Mouse (Mus musculus) heart, postnatal 36 days (tissue): ENCODE results near the gene Myo1c. TPM values are rescaled to one million over a fixed set of nuclear protein-coding genes. Genes with fewer than 3 reads are reported as not detected.
A peak's percentile ranks its signal among the peaks of the same experiment; 100 is the strongest.

ENCODE experiments used
- DNase-seq, 2 experiments: peaks; one replicate each; pipeline ENCODE4 v3.0.0; 2021 to 2022
- intact Hi-C: fragments of 180-260 bp; cut with DNase I; formaldehyde crosslinking; loops from one replicate; pipeline ENCODE4 v1.15.1; 2025
- total RNA-seq, 2 experiments: library from RNA; stranded (reverse); gene quantifications; 2 replicates each; pipeline ENCODE4 v1.2.3; 2021

Myo1c gene
- total RNA-seq, 2 experiments from 2014 or later = 110 to 122 TPM

DNA sequence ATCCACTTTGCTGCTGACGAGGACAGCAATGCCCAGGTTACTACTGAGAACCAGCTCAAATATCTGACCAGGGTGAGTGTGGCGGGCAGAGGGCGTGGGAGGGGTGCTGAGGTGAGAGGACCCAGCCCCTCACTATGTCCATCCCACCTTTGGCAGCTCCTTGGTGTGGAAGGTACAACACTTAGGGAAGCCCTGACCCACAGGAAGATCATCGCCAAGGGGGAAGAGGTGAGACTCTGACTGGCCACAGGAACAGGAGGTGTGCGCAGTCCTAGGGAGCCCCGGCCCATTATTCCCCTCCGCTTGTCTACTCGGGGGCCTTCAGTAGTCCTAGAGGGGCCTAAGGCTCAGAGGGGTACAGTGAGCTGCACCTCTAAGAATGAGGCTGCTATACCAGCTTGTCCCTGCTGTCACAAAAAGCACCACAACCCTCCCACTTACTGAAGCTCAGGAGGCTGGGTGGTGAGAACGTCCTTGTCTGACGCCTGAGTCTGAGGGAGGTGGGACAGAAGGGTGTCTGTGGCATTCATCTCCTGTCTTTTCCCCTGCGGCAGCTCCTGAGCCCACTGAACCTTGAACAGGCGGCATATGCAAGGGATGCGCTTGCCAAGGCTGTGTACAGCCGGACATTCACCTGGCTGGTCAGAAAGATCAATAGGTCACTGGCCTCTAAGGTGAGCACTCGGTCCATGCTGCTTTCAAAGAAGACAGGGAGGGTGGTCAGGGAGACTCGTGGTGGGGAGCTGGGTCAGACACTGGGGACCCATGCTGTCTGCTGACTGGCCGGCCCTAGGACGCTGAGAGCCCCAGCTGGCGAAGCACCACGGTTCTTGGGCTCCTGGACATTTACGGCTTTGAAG is 10.9 kb downstream of the Myo1c start:
- DNase-seq = no peak
- intact Hi-C loops = no loop called here

DNA sequence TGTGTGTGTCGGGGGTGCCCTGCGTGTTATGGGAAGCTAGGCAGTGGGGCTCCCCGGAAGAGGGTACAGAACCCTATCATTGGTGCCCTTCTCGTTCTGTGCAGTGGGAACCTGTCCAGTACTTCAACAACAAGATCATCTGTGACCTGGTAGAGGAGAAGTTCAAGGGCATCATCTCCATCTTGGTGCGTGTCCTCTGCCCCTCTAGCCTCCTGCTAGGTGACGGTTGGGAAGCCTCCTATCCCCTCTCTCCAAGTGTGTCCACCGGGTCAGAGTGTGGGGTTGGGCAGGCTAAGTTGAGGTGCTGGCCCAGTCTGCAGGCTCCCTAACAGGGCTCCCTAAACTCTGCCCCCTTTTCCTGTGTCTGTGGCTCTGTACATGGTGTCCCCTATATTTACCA is 11.8 kb downstream of the Myo1c start:
- intact Hi-C loops = no loop called here
- DNase-seq = no peak

DNA sequence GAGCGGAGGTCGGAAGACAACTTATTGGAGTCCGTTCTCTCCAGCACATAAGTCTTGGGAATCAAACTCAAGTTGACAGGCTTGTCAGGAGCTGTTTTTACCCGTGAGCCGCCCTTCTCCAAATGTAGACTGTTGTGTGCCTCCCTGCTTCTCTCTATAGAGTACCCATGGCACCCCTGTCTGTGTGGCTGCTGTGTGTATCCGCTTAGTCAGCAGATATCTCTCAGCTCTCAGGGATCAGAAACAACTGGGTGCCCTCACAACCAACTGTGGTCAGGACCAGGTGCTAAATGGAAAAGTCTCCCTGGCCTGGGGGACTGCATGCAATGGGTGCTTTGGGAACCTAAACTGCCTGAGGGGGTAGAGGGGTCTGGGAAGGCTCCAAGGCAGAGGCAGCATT is 16.0 kb downstream of the Myo1c start:
- no peak for DNase-seq
- intact Hi-C loops = no loop called here

DNA sequence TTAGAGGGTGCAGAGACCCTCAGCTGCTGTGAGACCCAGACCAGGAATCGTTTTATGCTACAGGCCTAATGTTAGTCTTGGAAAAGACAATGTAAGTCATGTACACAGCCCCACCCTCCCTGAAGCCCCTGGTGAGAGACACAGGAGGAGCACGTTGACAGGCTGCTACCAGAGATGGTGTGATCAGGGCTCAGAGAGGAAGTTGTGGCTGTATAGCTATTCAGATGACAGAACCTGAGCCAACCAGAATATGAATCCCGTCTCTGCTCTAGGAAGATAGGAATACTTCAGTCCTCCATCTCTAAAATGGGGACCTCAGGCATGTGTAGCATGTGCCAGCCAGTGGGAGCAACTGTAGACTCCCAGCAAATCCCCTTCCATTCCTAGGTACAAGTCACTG is 18.3 kb downstream of the Myo1c start:
- intact Hi-C loops = no loop called here
- DNase-seq = no peak

DNA sequence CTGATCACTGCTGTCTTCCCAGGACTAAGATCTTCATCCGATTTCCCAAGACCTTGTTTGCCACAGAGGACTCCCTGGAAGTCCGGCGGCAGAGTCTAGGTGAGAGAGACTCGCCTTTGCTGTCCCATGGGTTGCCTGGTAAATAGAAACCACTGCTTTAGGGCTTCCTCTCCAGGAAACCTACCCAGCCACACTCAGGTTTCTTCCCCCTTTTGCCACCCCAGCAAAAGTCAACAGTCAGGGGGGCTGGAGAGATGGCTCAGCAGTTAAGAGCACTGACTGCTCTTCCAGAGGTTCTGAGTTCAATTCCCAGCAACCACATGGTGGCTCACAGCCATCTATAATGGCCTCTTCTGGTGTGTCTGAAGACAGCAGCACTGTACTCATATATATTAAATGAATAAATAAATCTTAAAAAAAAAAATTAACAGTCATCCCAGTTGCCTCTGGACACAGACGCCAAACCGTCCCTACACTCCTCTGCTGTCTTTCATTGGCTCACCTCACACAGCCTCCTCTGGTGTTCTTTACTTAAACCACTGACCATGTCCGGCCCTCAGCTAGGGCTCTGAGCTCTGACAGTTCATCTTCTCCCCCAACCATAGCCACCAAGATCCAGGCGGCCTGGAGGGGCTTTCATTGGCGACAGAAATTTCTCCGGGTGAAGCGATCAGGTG is 19.0 kb downstream of the Myo1c start:
- intact Hi-C loops = no loop called here
- DNase-seq = no peak

DNA sequence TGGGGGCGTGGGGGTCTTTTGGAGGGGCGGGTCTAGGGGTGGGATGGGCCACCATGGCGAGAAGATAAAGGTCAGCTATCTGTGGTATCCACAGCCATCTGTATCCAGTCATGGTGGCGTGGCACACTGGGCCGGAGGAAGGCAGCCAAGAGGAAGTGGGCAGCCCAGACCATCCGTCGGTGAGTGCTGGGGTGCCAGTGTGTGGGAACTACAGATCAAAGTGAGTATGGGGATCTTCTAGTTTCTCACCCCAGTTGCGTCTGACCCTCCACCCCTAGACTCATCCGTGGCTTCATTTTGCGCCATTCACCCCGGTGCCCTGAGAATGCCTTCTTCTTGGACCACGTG is 19.5 kb downstream of the Myo1c start:
- intact Hi-C loops = no loop called here
- no peak for DNase-seq

DNA sequence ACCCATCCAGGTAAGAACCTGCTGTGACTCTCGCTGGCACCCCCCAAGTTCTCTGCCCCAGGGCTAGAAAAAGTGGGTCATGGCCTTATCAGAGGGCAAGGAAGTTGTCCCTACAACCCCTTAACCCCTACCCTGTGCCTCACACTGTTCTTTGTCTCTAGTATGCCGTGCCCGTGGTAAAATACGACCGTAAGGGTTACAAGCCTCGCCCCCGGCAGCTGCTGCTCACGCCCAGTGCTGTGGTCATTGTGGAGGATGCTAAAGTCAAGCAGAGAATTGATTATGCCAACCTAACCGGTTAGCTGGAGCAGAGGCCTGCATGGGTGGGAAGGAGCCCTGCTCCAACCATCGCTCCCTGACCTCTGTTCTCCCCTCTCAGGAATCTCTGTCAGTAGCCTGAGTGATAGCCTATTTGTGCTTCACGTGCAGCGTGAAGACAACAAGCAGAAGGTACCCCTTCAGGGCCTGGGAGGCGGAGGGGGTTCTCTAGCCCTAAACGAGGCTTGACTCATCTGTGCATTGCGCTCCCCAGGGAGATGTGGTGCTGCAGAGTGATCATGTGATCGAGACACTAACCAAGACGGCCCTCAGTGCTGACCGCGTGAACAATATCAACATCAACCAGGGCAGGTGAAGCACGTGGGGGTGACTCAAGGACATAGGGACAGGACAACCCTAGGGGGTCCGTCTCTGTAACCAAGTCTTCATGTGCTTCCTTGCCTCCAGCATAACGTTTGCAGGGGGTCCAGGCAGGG is 21.3 kb downstream of the Myo1c start:
- intact Hi-C loops = no loop called here
- no peak for DNase-seq

DNA sequence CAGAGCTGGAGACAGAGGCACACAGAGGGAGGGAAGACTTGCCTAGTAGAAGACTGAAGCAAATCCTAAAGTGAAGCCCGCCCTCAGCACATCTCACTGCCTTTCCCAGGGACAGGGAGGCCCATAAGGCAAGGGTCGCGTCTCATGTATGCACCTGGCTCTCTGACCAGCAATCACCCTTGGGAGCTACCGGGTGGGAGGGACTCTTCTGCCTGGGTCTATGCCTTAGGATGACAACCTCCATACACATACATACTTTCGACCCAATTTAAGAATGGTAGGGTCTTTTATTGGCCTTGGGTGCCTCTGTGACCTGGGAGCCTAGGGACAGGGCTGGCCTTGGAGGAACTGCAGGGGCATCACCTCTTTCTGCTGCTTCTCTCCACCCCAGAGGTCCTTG is 23.1 kb downstream of the Myo1c start:
- DNase-seq = no peak
- intact Hi-C loops = no loop called here

DNA sequence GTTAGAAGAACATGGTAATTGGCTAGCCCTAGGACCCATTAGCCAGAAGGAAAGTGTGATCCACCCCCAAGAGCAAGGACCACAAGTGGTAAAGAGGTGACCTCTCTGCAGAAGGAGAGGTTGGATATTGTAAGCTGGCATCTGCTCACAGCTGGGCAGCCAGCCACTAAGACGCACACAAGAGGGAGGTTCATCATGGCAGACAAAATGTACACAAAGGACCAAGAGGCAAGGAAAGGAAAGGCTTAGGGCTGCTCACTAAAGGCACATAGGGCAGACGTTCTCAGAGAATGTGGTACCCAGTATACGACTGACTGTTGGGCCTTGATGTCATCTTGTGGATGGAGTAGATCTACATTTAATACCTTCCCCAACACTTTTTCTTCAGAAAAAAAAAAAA is 24.6 kb downstream of the Myo1c start:
- DNase-seq = no peak
- intact Hi-C loops = no loop called here

DNA sequence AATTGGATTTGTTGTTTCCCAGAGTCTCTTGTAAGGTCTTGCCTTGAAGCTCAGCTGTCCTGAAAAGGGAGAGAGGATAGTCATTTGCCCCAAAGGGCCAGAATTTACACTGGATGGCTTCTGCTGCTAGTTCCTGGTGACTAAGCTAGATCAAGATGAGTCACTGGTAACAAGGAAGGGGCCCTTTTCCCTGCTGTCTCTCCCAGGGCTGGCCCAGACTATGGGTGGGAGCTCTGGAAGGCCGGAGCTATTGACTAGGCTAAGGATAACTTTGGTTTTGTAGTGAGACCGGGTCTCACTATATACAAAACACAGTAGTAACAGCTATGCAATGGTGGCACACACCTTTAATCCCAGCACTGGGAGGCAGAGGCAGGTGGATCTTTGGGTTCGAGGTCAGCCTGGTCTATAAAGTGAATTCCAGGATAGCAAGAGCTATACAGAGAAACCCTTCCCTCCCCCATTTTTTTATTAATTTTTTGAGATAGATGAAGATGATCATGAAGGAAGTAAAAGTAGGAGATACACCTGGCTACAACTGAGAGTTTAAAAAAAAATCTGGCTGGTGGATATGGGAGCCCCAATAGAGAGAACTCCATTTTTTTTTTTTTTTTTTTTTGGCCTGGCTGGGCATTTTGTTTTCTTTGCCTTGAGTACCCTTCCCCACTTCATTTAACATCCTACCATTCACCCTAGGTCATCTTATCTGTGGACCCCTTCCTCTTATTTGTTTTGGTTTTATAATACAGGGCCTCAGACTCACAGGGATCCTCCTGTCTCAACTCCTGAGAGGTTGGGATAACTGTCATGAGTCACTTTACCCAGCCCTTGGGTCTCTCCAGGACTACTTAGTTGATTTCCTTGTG is 27.8 kb downstream of the Myo1c start:
- DNase-seq = no peak
- intact Hi-C loops = loop anchor here (2.0 kb wide), 1 partner anchor 21 kb away; no protein-coding TSS in a partner anchor

DNA sequence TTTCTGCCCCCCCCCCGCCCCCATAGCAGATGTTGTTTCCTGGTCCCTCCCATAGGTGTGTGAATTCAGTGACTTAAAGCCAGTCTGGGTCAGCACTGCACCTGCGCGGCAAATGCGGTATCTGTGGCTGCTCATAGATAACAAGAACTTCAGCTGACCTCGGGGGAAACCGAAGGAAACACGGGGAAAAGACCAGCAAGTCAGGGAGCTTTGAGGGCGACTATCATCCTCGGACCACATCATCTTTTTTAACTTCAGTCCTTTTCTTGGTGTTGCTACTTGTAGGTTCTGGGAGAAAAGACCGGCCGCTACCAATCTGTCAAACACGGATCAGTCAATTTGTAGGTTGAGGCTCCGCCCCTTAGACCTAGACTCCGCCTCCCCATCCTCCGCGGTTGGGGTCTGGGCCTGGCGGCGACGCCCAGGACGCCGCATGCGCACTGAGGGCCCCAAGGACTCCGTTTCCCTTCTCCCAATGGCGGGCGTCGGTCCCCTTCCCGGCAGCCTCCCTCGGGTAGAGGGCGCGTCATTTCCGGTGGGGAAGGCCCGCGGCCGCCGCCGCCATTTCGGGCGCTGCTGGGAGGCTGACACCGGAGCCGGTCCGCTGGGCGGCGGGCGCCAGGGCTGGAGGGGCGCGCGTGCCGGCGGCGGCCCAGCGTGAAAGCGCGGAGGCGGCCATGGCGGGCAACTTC is 28.6 kb downstream of the Myo1c start, which contains the start of gene Crk:
TSS of gene Crk (plus strand) at position 513 of the 692 bp plus-strand sequence.
- DNase-seq = peak; percentile 98
- intact Hi-C loops = loop anchor here (1.0 to 2.0 kb wide), 2 partner anchors 22 to 48 kb away; no protein-coding TSS in a partner anchor

DNA sequence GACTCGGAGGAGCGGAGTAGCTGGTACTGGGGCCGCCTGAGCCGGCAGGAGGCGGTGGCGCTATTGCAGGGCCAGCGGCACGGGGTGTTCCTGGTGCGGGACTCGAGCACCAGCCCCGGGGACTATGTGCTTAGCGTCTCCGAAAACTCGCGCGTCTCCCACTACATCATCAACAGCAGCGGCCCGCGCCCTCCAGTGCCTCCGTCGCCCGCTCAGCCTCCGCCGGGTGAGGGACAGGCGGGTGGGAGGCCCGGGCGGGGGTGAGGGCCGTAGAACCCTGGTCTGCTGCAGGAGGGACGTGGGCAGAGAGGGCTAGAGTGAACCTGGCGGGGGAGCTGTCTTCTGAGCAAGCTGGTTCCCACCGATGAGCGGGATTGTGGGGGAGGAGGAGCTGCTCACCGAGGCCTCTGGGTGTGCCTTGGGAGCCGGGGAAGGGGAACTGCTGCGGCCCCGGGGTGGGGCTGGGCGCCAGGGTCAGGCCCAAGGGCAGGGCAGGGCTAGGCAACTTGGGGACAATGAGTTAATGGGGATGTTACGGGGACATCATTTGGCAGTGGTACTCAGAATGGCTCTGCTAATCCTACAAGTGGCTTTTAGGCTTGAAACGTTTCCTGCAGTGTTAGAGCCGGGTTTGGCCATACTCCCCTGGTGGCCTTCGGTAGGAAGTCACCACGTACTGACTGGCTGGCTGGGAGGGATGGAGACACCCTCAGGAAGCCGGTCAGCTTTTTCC is 29.3 kb downstream of the Myo1c start:
- DNase-seq = peak; percentile 67 to 78
- intact Hi-C loops = loop anchor here (1.0 to 2.0 kb wide), 2 partner anchors 23 to 48 kb away; no protein-coding TSS in a partner anchor

DNA sequence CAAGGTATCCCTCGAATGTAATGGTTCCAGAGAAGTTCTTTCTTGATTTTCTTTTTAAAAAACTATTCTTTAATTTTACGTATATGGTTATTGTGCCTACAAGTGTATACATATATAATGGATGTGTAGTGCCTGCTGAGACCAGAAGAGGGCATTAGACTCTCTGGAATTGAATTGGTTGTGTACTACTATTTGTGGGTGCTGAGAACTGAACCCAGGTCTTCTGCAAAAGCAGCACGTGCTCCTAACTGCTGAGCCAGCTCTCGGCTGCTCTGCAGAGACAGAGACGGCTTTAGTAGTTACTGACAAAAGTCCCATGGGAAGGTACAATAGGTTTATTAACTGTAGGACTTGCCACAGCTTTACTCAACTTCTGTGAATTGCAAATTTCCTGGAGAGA is 34.2 kb downstream of the Myo1c start:
- DNase-seq = no peak
- intact Hi-C loops = no loop called here

DNA sequence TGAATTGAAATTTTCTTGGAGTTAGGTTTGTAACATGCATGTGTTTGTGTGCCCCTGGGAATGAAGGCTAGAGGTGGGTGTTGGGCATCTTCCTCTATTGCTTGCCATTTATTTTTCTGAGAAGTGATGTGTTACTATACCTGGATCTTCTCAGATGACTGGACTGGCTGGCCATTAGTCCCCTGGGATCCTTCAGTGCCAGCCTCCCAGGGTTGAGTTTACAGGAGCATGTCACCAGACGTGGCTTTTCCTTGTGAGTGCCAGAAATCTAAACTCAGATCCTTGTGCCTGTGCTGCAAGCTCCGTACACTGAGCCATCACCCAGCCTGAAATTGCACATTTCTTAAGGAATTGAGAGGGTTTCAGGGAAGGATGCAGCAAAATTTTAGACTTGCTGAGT is 34.7 kb downstream of the Myo1c start:
- intact Hi-C loops = no loop called here
- DNase-seq = no peak

DNA sequence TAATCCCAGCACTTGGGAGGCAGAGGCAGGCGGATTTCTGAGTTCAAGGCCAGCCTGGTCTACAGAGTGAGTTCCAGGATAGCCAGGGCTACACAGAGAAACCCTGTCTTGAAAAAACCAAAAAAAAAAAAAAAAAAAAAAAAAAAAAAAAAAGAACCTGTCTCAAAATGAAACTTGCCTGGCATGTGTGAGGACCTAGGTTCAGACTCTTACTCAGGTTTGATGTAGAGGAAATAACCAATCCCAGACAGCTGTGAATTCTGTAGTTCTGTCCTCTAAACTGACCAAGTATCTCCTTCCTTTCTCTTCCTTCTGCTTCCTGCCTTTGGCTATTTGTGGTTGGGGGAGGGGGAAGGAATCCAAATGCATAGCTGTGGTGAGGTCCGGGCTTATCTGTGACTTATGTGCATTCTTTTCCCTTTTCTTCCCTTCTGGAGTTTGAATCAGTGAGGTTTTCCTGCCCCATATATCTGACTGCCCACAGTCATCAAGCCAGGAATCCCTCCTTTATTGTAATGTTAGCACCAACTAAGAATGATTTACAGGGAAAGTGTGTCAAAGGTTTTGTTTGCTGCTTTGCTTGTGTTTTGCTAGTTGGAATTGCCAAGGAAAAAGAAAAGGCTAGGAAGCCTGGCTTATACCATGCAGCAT is 37.2 kb downstream of the Myo1c start:
- no peak for DNase-seq
- intact Hi-C loops = no loop called here

DNA sequence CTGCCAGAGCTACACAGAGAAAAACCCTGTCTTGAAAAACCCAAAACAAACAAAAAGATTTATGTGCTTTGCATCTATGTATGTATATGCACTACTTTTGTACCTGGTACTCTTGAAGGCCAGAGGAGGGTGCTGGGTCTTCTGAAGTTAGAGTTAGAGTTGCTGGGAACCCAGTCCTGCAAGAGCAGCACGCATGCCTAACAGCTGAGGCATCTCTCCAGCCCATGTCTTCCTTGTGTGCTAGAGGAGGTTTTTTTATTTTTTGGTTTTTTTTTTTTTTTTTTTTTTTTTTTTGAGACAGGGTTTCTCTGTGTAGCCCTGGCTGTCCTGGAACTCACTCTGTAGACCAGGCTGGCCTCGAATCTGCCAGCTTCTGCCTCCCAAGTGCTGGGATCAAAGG is 37.8 kb downstream of the Myo1c start:
- DNase-seq = no peak
- intact Hi-C loops = no loop called here

DNA sequence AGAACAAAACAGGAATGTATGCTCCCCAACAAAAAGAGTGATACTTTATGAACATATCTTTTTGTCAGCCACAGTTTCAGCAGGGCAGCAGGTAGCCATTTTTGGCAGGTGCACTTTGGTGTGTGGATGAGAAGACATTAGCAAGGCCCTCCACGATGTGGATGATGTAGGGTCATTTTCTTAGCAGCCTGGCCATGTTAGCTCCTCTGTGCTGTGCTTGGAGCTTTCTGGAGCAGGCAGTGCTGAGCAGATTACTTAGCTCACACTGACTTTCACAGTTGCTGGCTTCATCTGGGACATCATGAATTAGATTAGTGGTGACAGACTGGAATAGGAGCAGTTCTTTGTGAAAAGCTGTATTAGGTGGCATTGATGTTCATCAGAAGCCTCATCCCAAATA is 39.7 kb downstream of the Myo1c start:
- DNase-seq = no peak
- intact Hi-C loops = no loop called here

DNA sequence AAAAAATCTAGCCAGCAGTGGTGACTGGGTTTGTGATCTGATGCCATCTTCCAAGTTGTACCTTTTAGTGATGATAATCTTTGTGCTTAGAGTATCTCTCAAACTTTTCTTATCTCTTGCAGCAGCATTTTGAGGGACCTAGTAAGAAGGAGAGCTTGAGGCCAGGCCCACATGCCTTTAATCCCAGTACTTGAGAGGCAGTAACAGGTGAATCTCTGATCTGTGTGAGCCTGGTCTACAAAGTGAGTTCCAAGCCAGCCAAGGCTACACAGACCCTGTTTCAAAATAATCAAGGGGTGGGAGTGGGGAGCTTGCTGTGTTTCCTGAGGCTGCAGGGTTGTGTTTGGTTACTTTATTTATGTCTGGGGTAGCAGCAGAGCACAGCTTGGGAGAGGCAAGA is 40.7 kb downstream of the Myo1c start:
- no peak for DNase-seq
- intact Hi-C loops = no loop called here

DNA sequence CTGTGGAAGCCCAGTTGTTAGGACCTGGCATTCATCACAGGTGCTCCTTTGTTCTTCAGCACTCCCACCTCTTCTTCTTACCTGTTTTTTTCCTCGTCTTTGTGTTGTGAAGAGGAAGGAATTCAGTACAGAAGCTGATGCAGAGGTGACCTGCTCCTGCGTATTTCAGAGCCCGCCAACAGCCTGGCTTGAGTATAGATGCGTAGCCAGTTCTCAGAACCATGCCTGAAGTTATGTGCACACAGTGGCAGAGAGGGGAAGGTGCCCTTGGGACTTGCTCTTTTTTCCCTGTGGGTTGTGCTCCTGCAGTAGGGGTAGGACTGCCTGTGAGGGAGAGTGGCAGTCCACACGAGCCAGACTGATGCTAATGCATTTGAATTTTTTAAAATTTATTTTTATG is 43.3 kb downstream of the Myo1c start:
- intact Hi-C loops = no loop called here
- DNase-seq = no peak
